Mouse (Mus musculus) spleen, embryonic (tissue): ENCODE results near the gene Fads2.

Experiments used
- CTCF ChIA-PET: fragments of 350-600 bp; sonication (Branson Sonifier 250); formaldehyde crosslinking; loops from one replicate; lab custom pipeline; 2022; lab: Charles Lee

The Fads2 gene

DNA sequence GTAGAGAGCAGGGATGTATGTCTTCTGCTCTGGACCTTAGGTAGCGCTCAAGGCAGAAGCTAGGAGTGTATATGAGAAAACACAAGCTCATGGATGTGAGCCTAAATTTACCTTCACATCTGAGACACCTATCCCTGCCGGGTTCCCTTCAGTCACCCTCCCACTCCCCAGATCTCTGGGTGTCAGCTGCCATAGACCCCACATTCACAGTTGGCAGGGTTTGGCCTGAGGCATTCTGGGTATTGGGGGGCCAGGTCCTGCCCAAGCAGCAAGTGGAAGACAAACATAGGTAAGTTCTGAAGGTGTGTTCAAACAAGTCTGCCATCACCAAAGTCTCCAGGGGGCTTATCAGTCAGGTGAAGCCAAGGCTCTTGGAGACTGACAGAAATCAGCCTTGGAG is 39.9 kb downstream of the Fads2 start:
- CTCF ChIA-PET = no interaction called here

DNA sequence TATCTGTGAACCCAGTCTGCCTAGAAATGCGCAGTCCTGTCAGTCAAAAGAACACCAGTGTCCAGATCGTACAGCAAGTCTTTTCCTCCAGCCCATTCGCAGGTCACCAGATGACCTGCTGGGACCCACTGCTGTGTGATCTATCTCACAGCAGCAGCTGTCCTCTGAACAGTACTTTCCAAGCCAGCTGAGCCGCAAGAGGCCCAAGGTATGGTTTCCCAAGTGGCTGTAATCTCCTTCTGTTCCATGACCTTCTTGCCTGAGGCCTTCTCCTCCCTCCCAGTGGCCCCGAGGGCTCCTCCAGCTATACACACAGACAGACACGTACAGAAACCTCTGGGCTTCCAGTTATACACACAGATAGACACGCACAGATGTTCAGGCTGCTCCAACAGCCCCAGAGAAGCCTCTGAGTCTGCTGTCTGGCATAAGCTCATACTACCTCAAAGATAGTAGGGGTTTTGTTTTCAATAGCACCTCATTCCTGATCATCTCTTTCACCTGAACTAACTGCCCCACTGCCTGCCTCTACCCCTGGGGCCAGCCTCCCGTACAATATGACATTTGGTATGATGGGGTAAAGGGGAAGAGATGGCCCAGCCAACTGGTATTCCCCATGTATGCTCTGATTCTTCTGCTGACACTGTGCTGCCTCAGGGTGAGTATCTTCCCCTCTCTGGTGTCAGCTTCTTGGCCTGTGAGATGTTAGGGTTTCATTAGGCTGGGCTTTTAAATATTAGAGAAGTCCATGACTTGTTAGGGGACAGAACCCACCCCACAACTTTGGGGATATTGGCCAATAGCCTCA is 40.6 kb downstream of the Fads2 start:
- CTCF ChIA-PET = interaction anchor here (0.8 kb wide), 1 partner anchor 15 kb away, joined by 14 read pairs; no protein-coding TSS in a partner anchor

DNA sequence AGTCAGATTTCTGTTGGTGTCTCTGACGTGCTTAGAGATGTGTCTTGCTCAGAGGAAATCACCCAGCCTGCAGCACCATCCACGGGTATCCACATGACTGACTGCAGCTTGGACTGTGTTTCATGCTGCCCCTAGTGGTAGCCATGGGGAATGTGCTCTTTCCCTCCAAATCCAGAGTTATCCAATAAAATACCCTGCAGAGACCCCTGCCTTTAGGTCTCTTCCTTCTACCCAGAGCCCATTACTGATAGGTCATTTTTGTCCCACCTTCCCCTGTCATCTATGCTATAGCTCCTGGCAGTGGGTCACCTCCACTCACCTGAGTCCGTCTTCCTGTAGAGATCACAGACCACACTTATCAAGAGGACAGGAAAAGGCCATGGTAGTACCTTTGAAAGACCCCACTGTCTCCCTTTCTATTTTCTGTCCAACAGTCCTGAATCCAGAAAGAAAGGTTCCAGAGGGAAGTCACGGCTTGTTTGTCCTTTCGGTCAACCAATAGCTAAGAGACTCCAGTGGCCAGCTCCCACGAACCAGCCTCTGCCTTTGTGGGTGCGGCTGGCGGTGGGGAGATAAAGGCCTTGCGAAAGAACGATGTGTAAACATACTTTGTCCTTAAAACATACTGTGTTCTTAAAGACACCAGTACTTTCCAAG is 41.5 kb downstream of the Fads2 start:
- CTCF ChIA-PET = interaction anchor here (0.8 kb wide), 1 partner anchor 16 kb away, joined by 14 read pairs; no protein-coding TSS in a partner anchor

DNA sequence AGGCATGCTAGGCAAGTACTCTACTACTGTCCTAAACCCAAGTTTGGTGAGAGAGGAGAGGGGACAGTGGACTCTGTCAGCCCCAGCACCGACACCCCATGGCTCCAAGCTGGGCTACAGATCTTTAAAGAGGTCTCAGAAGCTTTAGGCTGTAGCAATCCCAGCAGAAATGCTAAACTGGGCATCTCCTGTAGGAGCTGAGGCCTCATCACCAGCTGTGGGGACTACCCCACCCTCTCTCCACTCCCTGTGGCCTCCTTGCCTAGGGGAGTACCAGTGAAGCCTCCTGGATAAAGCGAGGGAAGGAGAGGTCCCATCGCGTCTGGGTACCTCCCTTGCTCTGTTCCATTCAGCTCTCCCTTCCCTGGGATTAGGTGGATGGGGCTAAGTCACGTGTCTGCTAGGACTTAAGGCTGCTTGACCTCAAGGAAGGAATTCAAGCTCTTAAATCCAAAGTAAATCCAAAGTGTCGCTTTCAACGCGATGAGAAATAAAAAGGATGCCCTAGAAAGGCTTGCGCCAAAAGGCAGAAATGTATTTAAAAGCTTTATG is 42.6 kb downstream of the Fads2 start:
- CTCF ChIA-PET = no interaction called here

DNA sequence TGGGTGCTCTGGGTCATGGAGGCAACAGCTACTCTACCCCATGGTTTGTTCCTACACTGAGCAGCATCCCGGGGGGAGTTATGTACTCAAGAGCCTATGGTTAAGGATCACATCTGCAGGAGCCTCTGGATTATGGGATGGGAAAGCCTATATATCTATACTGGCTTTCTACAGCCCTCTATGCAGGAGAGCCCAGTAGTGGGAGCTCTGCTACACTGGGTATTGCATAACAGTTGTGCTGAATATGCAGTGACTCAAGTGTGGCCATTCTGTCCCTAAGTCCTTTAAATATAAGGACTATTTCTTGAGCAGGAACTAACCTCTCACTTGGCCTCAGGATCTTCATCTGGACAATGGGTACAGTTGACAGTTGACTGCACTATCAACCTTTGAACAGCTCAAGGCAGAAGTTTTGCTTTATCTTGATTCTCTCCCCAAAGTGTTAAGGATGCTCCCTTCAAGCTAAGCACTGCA is 43.2 kb downstream of the Fads2 start:
- CTCF ChIA-PET = no interaction called here

DNA sequence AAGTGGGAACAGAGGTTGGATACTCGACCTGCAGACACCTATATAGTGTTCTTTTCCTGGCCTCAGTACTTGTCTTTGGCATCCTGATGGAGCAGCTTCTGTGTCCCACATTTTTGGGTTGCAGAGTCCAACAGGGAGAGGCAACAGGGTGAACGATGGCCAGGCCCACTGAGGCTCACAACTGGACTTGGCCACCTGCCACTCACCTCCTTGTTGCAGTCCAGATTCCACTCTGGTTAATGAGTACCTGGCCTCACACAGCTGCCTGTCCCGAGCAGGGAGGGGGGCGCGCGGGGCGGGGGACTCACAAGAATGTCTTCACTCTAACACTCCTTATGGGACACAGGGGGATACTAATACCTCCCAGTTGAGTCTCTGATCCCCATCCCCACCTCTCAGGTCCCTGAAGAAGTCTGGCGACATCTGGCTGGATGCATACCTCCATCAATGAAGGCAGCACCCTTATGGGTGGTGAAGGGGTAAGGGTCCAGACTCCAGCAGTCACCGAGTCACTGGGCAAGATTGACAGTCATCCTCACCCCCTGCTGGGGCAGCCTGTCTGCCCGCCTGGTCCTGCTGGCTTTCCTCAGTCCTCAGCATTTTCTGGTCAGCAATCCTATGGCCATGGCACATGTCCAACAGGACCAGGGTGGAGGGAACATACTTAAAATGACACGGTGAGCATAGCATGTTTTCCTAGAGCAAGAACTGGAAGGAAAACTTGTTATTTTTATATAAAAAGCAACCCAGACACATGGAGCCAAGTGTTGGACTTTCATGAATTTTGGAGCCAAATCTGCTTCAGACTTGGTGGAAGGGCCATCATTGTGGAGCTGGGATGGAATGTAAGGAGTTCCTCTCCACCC is 43.8 kb downstream of the Fads2 start:
- CTCF ChIA-PET = no interaction called here

DNA sequence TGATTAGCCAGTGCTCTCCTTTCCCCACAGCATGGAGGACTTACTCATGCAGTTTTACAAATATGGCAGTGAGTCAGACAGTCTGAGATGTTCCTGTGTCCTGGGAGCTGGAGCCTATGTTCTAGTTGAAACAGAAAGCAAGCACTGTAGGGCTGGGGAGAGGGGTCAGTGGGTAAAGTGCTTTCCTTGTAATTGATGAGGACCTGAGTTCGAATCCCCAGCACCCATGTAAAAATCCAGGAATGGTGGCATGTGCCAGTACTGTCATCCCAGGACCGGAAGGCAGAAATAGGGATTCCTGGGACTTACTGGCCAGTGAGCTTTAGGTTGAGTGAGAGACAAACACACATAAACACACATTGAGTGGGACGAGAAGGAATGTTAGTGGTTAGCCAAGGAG is 44.9 kb downstream of the Fads2 start:
- CTCF ChIA-PET = no interaction called here

DNA sequence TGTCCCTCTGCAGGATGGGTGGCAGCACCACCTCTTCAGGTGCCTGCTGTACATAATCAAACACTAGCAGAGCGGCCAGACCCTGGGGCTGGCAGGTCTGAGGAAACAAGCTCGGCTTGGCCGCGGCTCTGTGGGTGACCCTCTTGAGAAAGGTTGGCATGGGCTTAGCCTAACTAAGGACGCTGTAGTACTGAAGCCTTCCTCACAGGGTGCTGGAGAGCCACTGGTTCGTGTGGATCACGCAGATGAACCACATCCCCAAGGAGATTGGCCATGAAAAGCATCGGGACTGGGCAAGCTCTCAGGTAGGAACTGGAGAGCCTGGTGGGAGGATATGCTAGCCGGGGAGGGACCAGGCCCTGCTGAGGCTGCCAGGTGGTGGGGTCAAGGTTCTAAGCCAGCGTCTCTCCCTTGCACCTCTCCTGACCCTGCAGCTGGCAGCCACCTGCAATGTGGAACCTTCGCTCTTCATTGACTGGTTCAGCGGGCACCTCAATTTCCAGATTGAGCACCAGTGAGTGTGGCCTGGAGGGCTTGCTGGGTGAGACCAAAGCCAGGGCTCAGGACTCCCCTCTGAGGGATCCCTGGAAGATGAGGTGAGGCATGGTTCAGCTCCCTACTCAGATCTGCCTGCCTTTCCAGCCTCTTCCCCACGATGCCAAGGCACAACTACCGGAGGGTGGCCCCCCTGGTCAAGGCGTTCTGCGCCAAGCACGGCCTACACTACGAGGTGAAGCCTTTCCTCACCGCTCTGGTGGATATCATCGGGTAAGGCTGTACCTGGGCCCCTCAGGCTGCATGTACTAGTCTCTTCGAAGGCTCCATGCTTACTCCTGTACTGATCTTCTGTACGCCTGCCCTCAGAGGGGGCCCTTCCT is 45.5 kb downstream of the Fads2 start:
- CTCF ChIA-PET = no interaction called here

DNA sequence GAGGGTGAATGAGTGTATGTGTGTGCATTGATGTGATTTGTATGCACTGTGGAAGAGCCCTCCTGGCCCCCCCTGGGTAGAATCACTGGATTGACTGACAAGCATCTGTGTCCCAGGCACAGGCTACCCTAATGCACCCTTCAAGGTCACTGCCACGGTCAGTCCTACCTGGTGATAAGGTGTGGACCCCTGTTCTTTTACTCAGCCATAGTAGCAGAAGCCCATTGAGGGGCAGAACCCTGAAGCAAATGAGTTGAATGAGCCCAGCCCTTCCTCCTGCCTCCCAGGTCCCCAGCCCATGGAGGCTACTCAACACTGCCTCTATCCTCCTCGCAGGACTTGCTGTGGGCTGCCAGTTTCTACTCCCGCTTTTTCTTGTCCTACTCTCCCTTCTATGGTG is 46.3 kb downstream of the Fads2 start:
- CTCF ChIA-PET = no interaction called here

DNA sequence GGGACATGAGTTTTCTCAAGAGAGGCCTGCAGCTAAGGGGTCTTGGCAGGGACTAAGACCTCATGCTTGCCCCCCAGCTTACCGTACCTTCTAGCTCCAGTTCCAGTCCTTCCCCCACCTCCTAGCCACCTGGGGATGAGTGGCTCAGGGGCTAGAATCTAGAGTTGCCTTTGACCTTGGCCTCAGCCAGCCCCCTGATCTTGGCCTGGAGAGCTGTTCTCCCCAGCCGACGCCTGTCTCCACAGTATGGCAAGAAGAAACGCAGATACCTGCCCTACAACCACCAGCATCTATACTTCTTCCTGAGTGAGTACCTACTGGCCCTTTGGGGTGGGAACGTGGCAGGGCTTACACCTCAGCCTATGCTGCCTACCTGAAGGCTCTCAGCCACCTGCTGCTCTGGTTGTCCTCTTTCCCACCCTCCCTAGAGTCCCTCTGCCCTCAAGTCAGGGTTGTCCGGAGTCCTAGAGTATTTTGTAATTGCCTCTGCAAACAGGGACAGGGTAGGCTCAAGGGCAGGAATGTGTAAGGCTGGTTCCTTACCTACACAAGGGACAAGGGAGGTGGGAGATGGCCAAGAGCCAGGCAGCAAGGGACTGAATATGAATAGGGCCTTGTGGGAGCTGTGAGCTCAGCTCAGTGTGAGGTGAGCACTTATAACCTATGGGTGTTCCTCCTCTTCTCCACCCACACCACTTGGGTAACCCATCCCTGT is 47.0 kb downstream of the Fads2 start:
- CTCF ChIA-PET = no interaction called here

DNA sequence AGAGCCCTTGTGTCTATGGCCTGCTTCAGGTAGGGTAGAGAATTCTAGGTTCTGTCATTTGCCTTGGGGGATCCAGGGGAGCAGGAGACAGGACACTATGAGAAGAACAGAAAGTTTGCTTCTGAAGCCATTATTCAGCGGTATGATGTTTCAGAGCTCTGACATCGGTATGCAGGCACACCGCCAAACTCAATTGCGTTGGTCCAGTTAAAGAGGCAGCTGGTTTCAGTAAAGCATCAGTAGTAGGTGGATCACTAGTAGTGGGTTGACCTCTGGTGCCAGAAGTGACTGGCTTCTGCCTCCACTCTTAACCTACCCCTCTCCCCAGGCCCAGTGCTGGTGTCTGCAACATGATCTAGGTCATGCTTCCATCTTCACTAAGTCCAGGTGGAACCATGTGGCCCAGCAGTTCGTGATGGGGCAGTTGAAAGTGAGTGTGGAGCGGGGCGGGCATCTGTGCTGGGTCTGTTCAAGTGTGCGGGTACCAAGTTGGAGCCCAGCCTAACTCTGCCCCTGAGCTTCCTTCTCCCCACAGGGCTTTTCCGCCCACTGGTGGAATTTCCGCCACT is 47.8 kb downstream of the Fads2 start:
- CTCF ChIA-PET = interaction anchor here (0.7 kb wide), 1 partner anchor 144 kb away, joined by 3 read pairs; no protein-coding TSS in a partner anchor

DNA sequence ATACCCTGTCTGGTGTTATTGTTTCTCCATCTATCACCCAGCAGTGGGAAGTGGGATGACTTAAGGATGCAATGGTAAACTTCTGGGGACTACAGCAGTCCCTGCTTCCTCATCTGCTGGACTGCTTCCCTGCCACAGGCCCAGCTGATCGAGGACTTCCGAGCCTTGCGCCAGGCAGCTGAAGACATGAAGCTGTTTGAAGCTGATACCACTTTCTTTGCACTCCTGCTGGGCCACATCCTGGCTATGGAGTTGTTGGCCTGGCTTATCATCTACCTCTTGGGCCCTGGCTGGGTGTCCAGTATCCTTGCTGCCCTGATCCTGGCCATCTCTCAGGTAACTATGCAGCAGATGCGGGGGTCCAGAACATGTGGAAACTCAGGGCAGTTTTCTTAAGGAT is 48.8 kb downstream of the Fads2 start:
- CTCF ChIA-PET = no interaction called here

DNA sequence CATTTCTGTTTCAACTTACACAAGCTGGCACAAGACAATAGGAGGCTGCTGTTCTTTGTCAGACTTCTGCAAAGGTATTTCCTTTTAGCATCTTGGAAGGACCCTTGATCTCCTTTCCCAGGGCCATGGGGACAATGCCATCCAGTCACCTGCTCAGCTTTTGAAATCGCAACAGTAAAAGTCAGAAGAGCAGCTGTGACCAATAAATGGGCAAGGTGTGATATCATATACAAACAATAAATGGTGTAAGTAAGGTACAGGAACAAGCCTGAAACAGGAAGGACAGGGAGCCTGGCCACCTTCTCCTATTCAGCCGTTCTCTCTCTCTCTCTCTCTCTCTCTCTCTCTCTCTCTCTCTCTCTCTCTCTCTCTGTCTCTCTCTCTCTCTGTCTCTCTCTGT is 51.1 kb downstream of the Fads2 start:
- CTCF ChIA-PET = no interaction called here

DNA sequence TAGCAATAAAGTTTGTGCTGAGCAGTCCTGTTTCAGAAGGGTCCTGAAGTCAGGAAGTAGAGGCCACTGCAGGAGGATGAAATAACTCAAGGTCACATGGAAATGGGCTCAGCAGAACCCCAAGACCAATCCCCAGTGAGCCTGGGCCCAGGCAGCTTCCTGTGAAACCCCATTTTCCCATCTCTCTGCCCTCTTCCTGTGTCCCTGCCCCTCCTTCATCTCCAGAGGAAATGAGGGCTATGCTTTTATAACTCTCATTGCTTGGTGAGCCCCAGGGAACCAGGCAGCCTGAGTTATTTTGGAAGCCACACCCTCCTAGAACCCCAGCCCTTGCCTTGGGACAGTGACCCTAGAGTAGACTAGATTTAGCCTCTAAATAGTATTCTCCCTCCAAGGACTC is 52.0 kb downstream of the Fads2 start:
- CTCF ChIA-PET = no interaction called here

DNA sequence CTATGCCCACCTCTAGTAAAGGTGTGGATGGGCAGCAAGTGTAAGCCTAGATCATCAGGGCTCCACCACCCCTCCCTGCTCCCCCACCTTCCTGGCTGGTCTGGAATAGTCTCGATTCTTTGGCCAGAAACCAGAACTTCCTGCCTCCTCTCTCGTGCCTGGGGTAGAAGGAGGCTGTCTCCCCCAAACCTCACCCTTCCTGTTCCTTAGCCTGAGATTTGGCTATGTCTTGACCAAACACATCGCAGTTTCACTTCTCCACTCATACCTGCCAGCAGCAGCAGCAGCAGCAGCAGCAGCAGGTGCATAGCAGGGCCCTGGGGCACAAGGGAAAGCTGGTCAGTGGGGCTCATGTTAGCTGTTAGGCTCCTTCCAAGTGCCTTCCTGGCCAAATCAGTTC is 54.6 kb downstream of the Fads2 start:
- CTCF ChIA-PET = no interaction called here

DNA sequence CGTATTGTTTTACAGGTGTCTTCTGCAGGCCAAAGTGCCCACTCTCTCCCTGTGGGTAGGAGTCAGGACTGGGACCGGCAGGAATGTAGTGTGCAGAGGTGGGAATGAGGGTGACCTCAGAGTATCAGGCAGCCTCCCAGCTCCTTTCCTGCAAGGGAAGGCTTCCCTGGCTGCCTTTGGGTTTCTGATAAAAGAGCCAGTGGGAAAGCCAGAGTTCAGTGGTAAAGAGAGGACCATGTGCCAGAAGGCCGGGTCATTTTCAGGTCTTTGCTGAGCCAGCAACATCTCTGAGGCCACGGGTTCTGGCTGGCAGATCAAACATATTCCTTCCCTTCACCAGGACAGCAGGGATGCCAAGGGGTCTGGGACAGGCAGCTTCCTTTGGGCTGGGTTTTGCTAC is 55.2 kb downstream of the Fads2 start:
- CTCF ChIA-PET = no interaction called here

DNA sequence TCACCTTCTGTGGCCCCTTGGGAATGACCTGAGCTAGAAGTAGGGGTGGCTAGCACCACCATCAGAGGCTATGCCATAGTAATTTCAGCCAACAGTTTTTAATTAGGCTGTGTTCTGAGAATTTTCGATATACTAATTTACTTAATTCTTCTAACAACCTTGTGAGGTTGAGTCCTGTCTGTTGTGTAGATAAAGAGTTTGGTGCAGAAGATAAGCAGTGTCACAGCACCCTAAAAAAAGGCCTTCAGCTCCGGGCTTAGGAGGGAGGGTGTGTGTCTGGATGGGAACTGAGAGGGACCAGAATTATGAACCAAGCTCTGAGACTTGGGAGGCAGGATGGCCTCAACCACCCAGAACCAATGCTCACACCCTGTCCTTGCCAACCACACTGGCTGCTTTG is 55.8 kb downstream of the Fads2 start:
- CTCF ChIA-PET = no interaction called here

DNA sequence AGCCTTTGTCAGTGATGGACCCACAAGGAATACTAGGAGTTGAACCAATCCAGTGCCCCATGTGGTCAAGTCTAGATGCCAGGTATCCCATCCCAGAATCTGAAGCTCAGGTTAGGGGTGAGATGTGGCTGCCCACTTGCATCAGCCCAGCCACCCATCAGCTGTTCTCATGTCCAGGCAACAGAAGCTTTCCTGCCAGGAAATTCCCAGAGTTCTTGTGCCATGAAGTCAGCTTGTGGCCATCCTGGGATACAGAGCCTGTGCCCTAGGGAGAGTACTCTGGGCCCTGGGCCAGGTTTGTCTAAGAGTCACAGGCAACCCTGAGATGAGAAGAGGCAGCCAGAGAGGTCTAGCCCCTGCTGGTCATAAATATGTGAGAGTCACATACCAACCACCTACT is 57.9 kb downstream of the Fads2 start:
- CTCF ChIA-PET = no interaction called here

DNA sequence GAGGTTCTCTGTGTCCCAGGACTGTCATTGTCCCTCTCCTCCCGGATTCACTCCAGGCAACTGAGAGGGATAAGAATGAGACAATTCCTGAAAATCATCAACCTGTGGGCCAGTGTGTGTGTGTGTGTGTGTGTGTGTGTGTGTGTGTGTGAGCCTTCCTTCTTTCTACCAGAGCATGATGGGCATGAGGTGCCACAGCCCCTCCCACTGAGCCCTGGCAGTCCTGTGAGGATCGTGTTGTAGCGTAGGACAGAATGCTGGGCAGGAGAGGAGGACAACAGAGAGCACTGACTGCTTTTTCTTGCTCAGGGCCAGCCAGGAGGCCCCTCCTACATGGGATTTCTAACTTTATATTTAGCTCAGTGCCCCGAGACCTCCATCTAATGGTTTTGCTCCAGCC is 58.7 kb downstream of the Fads2 start:
- CTCF ChIA-PET = no interaction called here

DNA sequence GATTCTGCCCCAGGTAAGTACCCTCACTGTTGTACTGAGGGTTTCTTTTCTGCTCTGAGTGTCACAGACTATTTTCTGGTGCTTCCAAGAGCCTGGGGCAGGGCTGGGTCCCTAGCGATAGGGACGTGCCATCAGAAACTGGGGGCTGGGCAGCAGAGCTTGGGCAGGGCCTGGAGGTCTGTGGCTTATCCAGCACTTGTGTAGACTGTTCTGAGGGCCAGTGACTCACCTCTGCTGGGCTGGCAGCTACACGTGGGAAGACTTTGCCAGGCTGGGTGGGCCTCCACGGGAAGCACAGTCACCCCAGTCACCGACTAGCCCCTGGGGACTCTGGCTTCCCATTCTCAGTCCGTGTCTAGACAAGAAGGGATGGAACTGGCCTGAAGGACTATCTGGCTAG is 59.3 kb downstream of the Fads2 start:
- CTCF ChIA-PET = no interaction called here
